Mouse (Mus musculus) inflammation-experienced regulatory T-cells, adult 6 months (primary cell): ENCODE results near the gene Ddit4. TPM values are rescaled to one million over a fixed set of nuclear protein-coding genes. Genes with fewer than 3 reads are reported as not detected.

Source experiments
- ATAC-seq: one replicate; pipeline ENCODE4 v1.8.0; 2017
- polyA plus RNA-seq, 3 experiments: library from polyadenylated mRNA; unstranded; fragments of 100-300 nt; shearing (Covaris generic); gene quantifications; one replicate each; pipeline ENCODE4 v1.2.1; 2017

Gene Ddit4
- polyA plus RNA-seq, 3 experiments from 2014 or later = 11.5 to 25.9 (median 14.4) TPM

GRCm38 (mm10) chr10:59971813-59972212, 20.2 kb upstream of the Ddit4 start:
- no peak for ATAC-seq

- no peak for ATAC-seq
Measured at GRCm38 (mm10) chr10:59970450-59971062, 18.9 kb upstream of the Ddit4 start.

- ATAC-seq = peak; percentile 9
Measured at GRCm38 (mm10) chr10:59969821-59970449, 18.3 kb upstream of the Ddit4 start.

GRCm38 (mm10) chr10:59967309-59967942, 15.8 kb upstream of the Ddit4 start:
- no peak for ATAC-seq

GRCm38 (mm10) chr10:59966743-59967142, 15.1 kb upstream of the Ddit4 start:
- ATAC-seq = no peak

GRCm38 (mm10) chr10:59965788-59966187, 14.2 kb upstream of the Ddit4 start:
- ATAC-seq = no peak

GRCm38 (mm10) chr10:59965362-59965695, 13.7 kb upstream of the Ddit4 start:
- no peak for ATAC-seq

GRCm38 (mm10) chr10:59964504-59965361, 13.1 kb upstream of the Ddit4 start:
- peak; percentile 68 for ATAC-seq

GRCm38 (mm10) chr10:59963609-59964008, 12.0 kb upstream of the Ddit4 start:
- ATAC-seq = no peak

- peak; percentile 32 for ATAC-seq
Measured at GRCm38 (mm10) chr10:59959517-59959916, 7.9 kb upstream of the Ddit4 start.

- no peak for ATAC-seq
Measured at GRCm38 (mm10) chr10:59958458-59958857, 6.8 kb upstream of the Ddit4 start.

- ATAC-seq = no peak
Measured at GRCm38 (mm10) chr10:59957171-59958149, 5.8 kb upstream of the Ddit4 start.

- ATAC-seq = no peak
Measured at GRCm38 (mm10) chr10:59956681-59957080, 5.0 kb upstream of the Ddit4 start.

GRCm38 (mm10) chr10:59953564-59954039, 2.0 kb upstream of the Ddit4 start:
- ATAC-seq = peak; percentile 40

GRCm38 (mm10) chr10:59952781-59953563, 1.3 kb upstream of the Ddit4 start:
- ATAC-seq = no peak

GRCm38 (mm10) chr10:59952152-59952780, 632 bp upstream of the Ddit4 start:
- peak; percentile 11 for ATAC-seq

- ATAC-seq = no peak
Measured at GRCm38 (mm10) chr10:59950716-59951191, 880 bp downstream of the Ddit4 start.

GRCm38 (mm10) chr10:59949783-59950605, 1.6 kb downstream of the Ddit4 start:
- ATAC-seq = no peak

- ATAC-seq = no peak
Measured at GRCm38 (mm10) chr10:59949255-59949648, 2.4 kb downstream of the Ddit4 start.
